Mouse (Mus musculus): Measurements from ENCODE around the gene Ces5a.

DNA sequence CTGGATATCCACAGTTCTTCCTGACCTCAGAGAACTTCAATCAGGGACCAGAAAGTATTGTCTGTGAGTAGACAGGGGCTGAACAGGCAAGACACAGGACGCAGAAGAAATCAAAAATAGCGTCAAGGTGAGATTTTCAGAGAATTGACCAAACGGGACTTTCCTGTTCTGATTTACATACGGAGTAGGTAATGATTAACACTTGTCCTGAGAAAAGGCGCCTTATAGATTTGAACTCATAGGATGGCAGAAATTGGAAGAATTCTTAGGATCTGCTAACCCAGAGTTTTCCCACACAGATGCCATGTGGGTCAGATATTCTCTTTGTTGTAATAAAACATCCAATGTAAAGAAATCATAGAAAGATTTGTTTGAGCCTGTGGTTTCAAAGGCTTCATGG, at the start of gene Ces5a:
- TF ChIP-seq EP300 (IDR thresholded peaks at IDR 0.05; ENCODE audit: low read length): no peak
- TF ChIP-seq SMC3 (IDR thresholded peaks at IDR 0.05; ENCODE audit: low read depth, low read length): no peak
- no peak for TF ChIP-seq POLR2A (IDR thresholded peaks at IDR 0.05; ENCODE audit: low read depth, low read length)
- TF ChIP-seq NELFE (IDR thresholded peaks at IDR 0.05; ENCODE audit: low read depth, low read length): no peak
- TF ChIP-seq MYC (IDR thresholded peaks at IDR 0.05; ENCODE audit: low read depth, low read length): no peak
- TF ChIP-seq MXI1 (IDR thresholded peaks at IDR 0.05; ENCODE audit: low read depth, low read length): no peak
- TF ChIP-seq POLR2AphosphoS2 (IDR thresholded peaks at IDR 0.05; ENCODE audit: low read depth, low read length): no peak
